Mouse (Mus musculus): Measurements from ENCODE around the gene Sgcb.

DNA sequence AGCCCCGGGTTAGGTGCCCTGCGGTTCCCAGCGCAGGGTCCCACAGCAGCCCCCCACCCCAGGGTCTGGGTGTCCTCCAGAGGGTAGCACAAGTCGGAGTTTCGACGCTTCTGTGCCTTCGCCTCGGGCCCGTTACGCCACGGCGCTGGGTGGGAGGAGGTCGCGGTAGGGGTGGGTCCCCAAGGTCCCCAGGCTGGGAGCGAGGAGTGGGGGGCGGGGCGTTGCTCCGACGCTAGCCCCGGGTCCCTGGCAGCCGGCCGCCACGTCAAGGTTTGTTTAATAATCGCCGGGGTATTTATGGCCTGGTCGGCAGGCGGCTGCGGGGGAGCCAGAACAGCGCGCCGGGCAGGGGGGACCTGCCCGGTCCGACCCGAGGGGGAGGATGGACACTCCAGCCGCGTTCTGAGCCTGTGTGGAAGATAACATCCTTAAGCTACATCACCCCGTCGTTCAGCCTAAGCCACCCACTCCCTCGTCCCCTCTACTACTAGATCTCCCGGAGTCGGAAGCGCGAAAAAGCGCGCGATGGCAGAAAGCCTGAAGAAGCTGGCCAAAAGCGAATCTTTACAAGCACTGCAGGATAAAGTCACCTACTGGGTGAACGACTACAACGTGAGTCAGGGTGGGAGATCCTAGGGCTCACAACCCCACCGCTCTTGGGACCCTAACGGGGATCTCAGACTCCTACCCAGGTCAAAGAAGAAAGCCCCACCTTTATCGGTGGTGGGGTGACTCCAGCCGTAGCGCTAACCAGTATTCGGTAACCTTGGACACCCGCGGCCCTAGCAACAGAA lies 3.7 kb upstream of the Sgcb start, which contains the start of gene Spata18:
- TF ChIP-seq CTCF (IDR thresholded peaks at IDR 0.05; ENCODE audit: extremely low read depth, insufficient read length, insufficient replicate concordance, low read depth, low read length) (no peak), POLR2A (IDR thresholded peaks at IDR 0.05; ENCODE audit: low read depth, low read length) (no peak)
